9 mouse cellular contexts compared by ENCODE assay signal in genomic region chr14:24132092-24132491, GRCm38 (mm10).
DNase-seq lines count a peak whose midpoint lies in the region; ATAC-seq and TF ChIP-seq lines count a peak whose summit lies in the region.
"Had no signal": no experiment of that assay in that cellular context is flagged by ENCODE, and none has a peak within 500 bp of the region (broad histone marks: within the 10 kb centered on the region; RNA-seq: fewer than 3 reads in every experiment).

No protein-coding gene starts in this region.

- H3K9me3 ChIP-seq in intestine, postnatal 0 days (ENCODE audit: control insufficient read depth) = no peaks in the 10 kb centered on the region
- no peaks in the 10 kb centered on the region for H3K9me3 ChIP-seq in intestine, embryonic 15.5 days
- H3K9me3 ChIP-seq in hindbrain, embryonic 12.5 days (replicated peaks) = no peaks in the 10 kb centered on the region

- DNase-seq in A20 (ENCODE audit: low read depth, low spot score) (peak; percentile 55), NIH3T3 (ENCODE audit: low read depth) (peak; percentile 55)
- DNase-seq in thymus, adult 18-20 months = no peak

- peak; percentile 70 for TF ChIP-seq CTCF in intestine, postnatal 0 days (IDR thresholded peaks at IDR 0.05; ENCODE audit: low read depth)

- no peak overlapping the region for H3K4me2 ChIP-seq in intestine, postnatal 0 days (replicated peaks; ENCODE audit: low read depth)
- no peak overlapping the region for H3K4me2 ChIP-seq in intestine, embryonic 15.5 days (replicated peaks)
- no peak overlapping the region for H3K4me2 ChIP-seq in hindbrain, embryonic 12.5 days (replicated peaks)

- no peak overlapping the region for H3K27ac ChIP-seq in intestine, postnatal 0 days (ENCODE audit: low read depth, low read length)
- no peak overlapping the region for H3K27ac ChIP-seq in intestine, embryonic 15.5 days
- no peak overlapping the region for H3K27ac ChIP-seq in hindbrain, embryonic 12.5 days

- WGBS in intestine, postnatal 0 days = 39% methylated on average over 4 of the region's 4 CpGs
- 41% methylated on average over 4 of the region's 4 CpGs for WGBS in intestine, embryonic 15.5 days
- WGBS in hindbrain, embryonic 12.5 days = 42% methylated on average over 4 of the region's 4 CpGs

- H3K36me3 ChIP-seq in intestine, postnatal 0 days (ENCODE audit: control insufficient read depth, insufficient read depth) = peaks cover 31% of the 10 kb centered on the region
- peaks cover 8% of the 10 kb centered on the region; the same call in 1 of the 2 replicates for H3K36me3 ChIP-seq in intestine, embryonic 15.5 days
- peaks cover 31% of the 10 kb centered on the region for H3K36me3 ChIP-seq in hindbrain, embryonic 12.5 days

- H3K4me3 ChIP-seq in intestine, postnatal 0 days (ENCODE audit: low read depth, low read length) = no peak overlapping the region
- no peak overlapping the region for H3K4me3 ChIP-seq in intestine, embryonic 15.5 days (replicated peaks)
- H3K4me3 ChIP-seq in hindbrain, embryonic 12.5 days = no peak overlapping the region
- H3K4me3 ChIP-seq: myocyte had no signal

- no peak for ATAC-seq in intestine, postnatal 0 days
- ATAC-seq in intestine, embryonic 15.5 days = no peak
- ATAC-seq in erythroid progenitor cell, adult 5-6 weeks (replicated peaks; ENCODE audit: low FRiP score, poor library complexity, severe bottlenecking) = peak; percentile 72
- ATAC-seq in megakaryocyte progenitor cell, adult 5-6 weeks (replicated peaks; ENCODE audit: poor library complexity) = peak; percentile 66; the same call in 1 of the 2 replicates
- no peak for ATAC-seq in hindbrain, embryonic 12.5 days (ENCODE audit: low FRiP score)

- no peak overlapping the region for H3K9ac ChIP-seq in intestine, postnatal 0 days (ENCODE audit: low read depth, low read length)
- no peak overlapping the region for H3K9ac ChIP-seq in intestine, embryonic 15.5 days
- H3K9ac ChIP-seq in hindbrain, embryonic 12.5 days = no peak overlapping the region

- no peaks in the 10 kb centered on the region for H3K27me3 ChIP-seq in intestine, postnatal 0 days (replicated peaks; ENCODE audit: control insufficient read depth, insufficient read depth, low read length)
- no peaks in the 10 kb centered on the region for H3K27me3 ChIP-seq in intestine, embryonic 15.5 days (replicated peaks)
- no peaks in the 10 kb centered on the region for H3K27me3 ChIP-seq in hindbrain, embryonic 12.5 days

- no peaks in the 10 kb centered on the region for H3K4me1 ChIP-seq in intestine, postnatal 0 days (replicated peaks; ENCODE audit: control insufficient read depth, insufficient read depth, low read length)
- H3K4me1 ChIP-seq in intestine, embryonic 15.5 days (replicated peaks) = no peaks in the 10 kb centered on the region
- H3K4me1 ChIP-seq in hindbrain, embryonic 12.5 days = no peaks in the 10 kb centered on the region

Comparison
In these comparisons a context has a peak if more than half of its experiments do, and no peak if none do; other contexts are left out.
1. ATAC-seq: peak in erythroid progenitor cell, adult 5-6 weeks (single experiment) and megakaryocyte progenitor cell, adult 5-6 weeks (single experiment); none in intestine, postnatal 0 days (single experiment), intestine, embryonic 15.5 days (single experiment) and hindbrain, embryonic 12.5 days (single experiment).
2. DNase-seq: peak in A20 (single experiment) and NIH3T3 (single experiment); none in thymus, adult 18-20 months (0 of 2).